Mouse (Mus musculus) liver, postnatal 0 days (tissue): Measurements from ENCODE around the gene Kcnk4. TPM values are rescaled to one million over a fixed set of nuclear protein-coding genes. Genes with fewer than 3 reads are reported as not detected.
A peak's percentile ranks its signal among the peaks of the same experiment; 100 is the strongest.

Experiments
- ATAC-seq: fragments of 200-750 bp; cut with Nextera tagmentation; 2 replicates; pipeline ENCODE4 v1.8.0; 2017; ENCODE audit warnings: mild to moderate bottlenecking, moderate library complexity
- DNase-seq: peaks from one replicate; pipeline ENCODE4 v3.0.0-alpha.2; 2016
- H3K27ac ChIP-seq: fragments of 300-500 bp; sonication (generic); 2 replicates; pipeline ENCODE4 v1.5.1; 2014; ENCODE audit warnings: antibody characterized with exemption, moderate library complexity, mild to moderate bottlenecking, low read depth
- H3K27me3 ChIP-seq: fragments of 300-500 bp; sonication (generic); 2 replicates; pipeline ENCODE4 v1.6.1; 2014; ENCODE audit warnings: low read length, control low read depth, mixed read lengths; ENCODE audit not compliant: insufficient read depth
- H3K36me3 ChIP-seq: fragments of 300-500 bp; sonication (generic); replicated peaks from 2 replicates; pipeline ENCODE4 v1.6.1; 2014; ENCODE audit warnings: mild to moderate bottlenecking, control low read depth, low read length, moderate library complexity, mixed read lengths; ENCODE audit not compliant: insufficient read depth
- H3K4me1 ChIP-seq: fragments of 300-500 bp; sonication (generic); 2 replicates; pipeline ENCODE4 v1.6.1; 2014; ENCODE audit warnings: antibody characterized with exemption, mild to moderate bottlenecking, control low read depth; ENCODE audit not compliant: insufficient read depth
- H3K4me2 ChIP-seq: fragments of 300-500 bp; sonication (generic); 2 replicates; pipeline ENCODE4 v1.6.1; 2014; ENCODE audit warnings: low read depth, mild to moderate bottlenecking, low read length, moderate library complexity, mixed read lengths
- H3K4me3 ChIP-seq: fragments of 300-500 bp; sonication (generic); 2 replicates; pipeline ENCODE4 v1.5.1; 2014; ENCODE audit warnings: low read depth, low read length
- H3K9ac ChIP-seq: fragments of 300-500 bp; sonication (generic); replicated peaks from 2 replicates; pipeline ENCODE4 v1.6.1; 2014; ENCODE audit warnings: mild to moderate bottlenecking, moderate library complexity
- H3K9me3 ChIP-seq: fragments of 300-500 bp; sonication (generic); 2 replicates; pipeline ENCODE4 v1.6.1; 2016; ENCODE audit warnings: mild to moderate bottlenecking, control low read depth, low read length, mixed read lengths
- CTCF ChIP-seq: sonication (generic); IDR thresholded peaks from 2 replicates; pipeline ENCODE4 v1.5.1; 2016; ENCODE audit warnings: antibody characterized with exemption, low read depth
- EP300 ChIP-seq: IDR thresholded peaks from 2 replicates; pipeline ENCODE4 v1.6.1; 2016; ENCODE audit warnings: antibody characterized with exemption, low read depth, mild to moderate bottlenecking
- WGBS: fragments of 180-500 bp; shearing (Covaris S2); extraction: QIAGEN DNeasy Blood & Tissue Kit; methylation state at CpG from one replicate; pipeline ENCODE4 v1.1.7; 2014; ENCODE audit not compliant: insufficient replicate concordance; 5-methylcytosine and 5-hydroxymethylcytosine counted together
- polyA plus RNA-seq: library from polyadenylated mRNA; unstranded; fragments of >200 nt; fragmentation: Nextera tagmentation; extraction: Ambion mirVana; gene quantifications from 2 replicates; pipeline ENCODE4 v1.2.1, GENCODE M21; 2015

Kcnk4 gene
- 0.06 and 0.09 TPM in 2 replicates for polyA plus RNA-seq

GRCm38 (mm10) chr19:6934195-6934977 lies at the start of gene Kcnk4:
TSS of gene Kcnk4 (minus strand) at chr19:6934515.
- no peak for ATAC-seq
- 16% methylated on average over 23 of the region's 23 CpGs for WGBS
- peak within 1 kb of the TSS; percentile 38 for H3K4me3 ChIP-seq
- H3K9me3 ChIP-seq = no peaks in the 10 kb centered on the region
- no peak within 1 kb of the TSS for H3K27ac ChIP-seq
- no peaks in the 10 kb centered on the region for H3K36me3 ChIP-seq
- no peak for DNase-seq
- no peak within 1 kb of the TSS for H3K9ac ChIP-seq
- H3K4me1 ChIP-seq = peaks cover 6% of the 10 kb centered on the region
- H3K27me3 ChIP-seq = peaks cover 56% of the 10 kb centered on the region
- H3K4me2 ChIP-seq = peak within 1 kb of the TSS; percentile 61
- TF ChIP-seq CTCF (no peak), EP300 (no peak)

GRCm38 (mm10) chr19:6983621-6984020 lies 49.3 kb upstream of the Kcnk4 start:
- H3K4me1 ChIP-seq = peaks cover 39% of the 10 kb centered on the region
- WGBS = 96% methylated on average over 5 of the region's 5 CpGs

GRCm38 (mm10) chr19:6981465-6981864 lies 47.1 kb upstream of the Kcnk4 start:
- no peak for ATAC-seq
- no peak for DNase-seq
- Histone ChIP-seq H3K36me3 (peaks cover 23% of the 10 kb centered on the region), H3K4me1 (peaks cover 37% of the 10 kb centered on the region), H3K27ac (peak overlapping the region; percentile 93), H3K9me3 (no peaks in the 10 kb centered on the region), H3K4me3 (peak overlapping the region; percentile 75; the same call in 1 of the 2 replicates), H3K4me2 (peak overlapping the region; percentile 95), H3K9ac (peak overlapping the region; percentile 70; the same call in 1 of the 2 replicates), H3K27me3 (no peaks in the 10 kb centered on the region)
- TF ChIP-seq CTCF = no peak
- 89% methylated on average over 4 of the region's 4 CpGs for WGBS

More at GRCm38 (mm10) chr19:6983621-6984020, 49.3 kb upstream of the Kcnk4 start:
- no peak overlapping the region for H3K4me3 ChIP-seq
- peaks cover 16% of the 10 kb centered on the region; the same call in 1 of the 2 replicates for H3K36me3 ChIP-seq
- no peak overlapping the region for H3K9ac ChIP-seq
- no peak for DNase-seq
- no peaks in the 10 kb centered on the region for H3K9me3 ChIP-seq
- ATAC-seq = no peak
- H3K27me3 ChIP-seq = no peaks in the 10 kb centered on the region
- no peak for TF ChIP-seq EP300
- TF ChIP-seq CTCF = no peak
- H3K4me2 ChIP-seq = no peak overlapping the region
- no peak overlapping the region for H3K27ac ChIP-seq

GRCm38 (mm10) chr19:6980381-6981093 lies 46.2 kb upstream of the Kcnk4 start, which contains the start of gene Fkbp2:
TSS of gene Fkbp2 (minus strand) at chr19:6980501.
- no peak for TF ChIP-seq CTCF
- no peak for TF ChIP-seq EP300
- Histone ChIP-seq H3K4me1 (peaks cover 39% of the 10 kb centered on the region), H3K4me3 (peak within 1 kb of the TSS; percentile 75), H3K9me3 (no peaks in the 10 kb centered on the region), H3K36me3 (peaks cover 23% of the 10 kb centered on the region), H3K9ac (peak within 1 kb of the TSS; percentile 70), H3K27me3 (no peaks in the 10 kb centered on the region), H3K4me2 (peak within 1 kb of the TSS; percentile 95), H3K27ac (peak within 1 kb of the TSS; percentile 93)
- DNase-seq (peak; percentile 99), ATAC-seq (peak; percentile 81)
- WGBS = 1% methylated on average over 38 of the region's 38 CpGs

- under 1% methylated on average over 53 of the region's 59 CpGs for WGBS
- peak; percentile 88 for ATAC-seq
- Histone ChIP-seq H3K4me3 (peak overlapping the region; percentile 75), H3K4me2 (peak overlapping the region; percentile 95), H3K27ac (peak overlapping the region; percentile 93), H3K27me3 (no peaks in the 10 kb centered on the region), H3K9me3 (no peaks in the 10 kb centered on the region), H3K4me1 (peaks cover 40% of the 10 kb centered on the region), H3K9ac (peak overlapping the region; percentile 70), H3K36me3 (peaks cover 20% of the 10 kb centered on the region)
- DNase-seq = peak; percentile 100
- TF ChIP-seq CTCF = peak; percentile 82
- no peak for TF ChIP-seq EP300
Observed at GRCm38 (mm10) chr19:6979486-6980380, 45.4 kb upstream of the Kcnk4 start.
